Mouse (Mus musculus) forebrain, embryonic 10.5 days (tissue): ENCODE data around the gene Apex1. TPM values are rescaled to one million over a fixed set of nuclear protein-coding genes. Genes with fewer than 3 reads are reported as not detected.
"Not testable (repeated sequence)": the region's sequence is repeated elsewhere in the genome, so short reads cannot be mapped to it uniquely, and the experiment has no call there.

Experiments
- DNase-seq: peaks from one replicate; pipeline ENCODE4 v3.0.0-alpha.2; 2017; ENCODE audit warnings: low spot score; ENCODE audit errors: extremely low spot score
- H3K27ac ChIP-seq: fragments of 300-500 bp; sonication (generic); 2 replicates; pipeline ENCODE4 v1.5.1; 2016; ENCODE audit warnings: mild to moderate bottlenecking
- H3K27me3 ChIP-seq: fragments of 300-500 bp; sonication (generic); 2 replicates; pipeline ENCODE4 v1.6.1; 2016; ENCODE audit warnings: mild to moderate bottlenecking; ENCODE audit not compliant: poor library complexity, severe bottlenecking
- H3K36me3 ChIP-seq: fragments of 300-500 bp; sonication (generic); replicated peaks from 2 replicates; pipeline ENCODE4 v1.6.1; 2016; ENCODE audit warnings: mild to moderate bottlenecking, moderate library complexity
- H3K4me1 ChIP-seq: fragments of 300-500 bp; sonication (generic); 2 replicates; pipeline ENCODE4 v1.6.1; 2016
- H3K4me3 ChIP-seq: fragments of 300-500 bp; sonication (generic); 2 replicates; pipeline ENCODE4 v1.5.1; 2016; ENCODE audit warnings: mild to moderate bottlenecking, moderate library complexity
- H3K9me3 ChIP-seq: fragments of 300-500 bp; sonication (generic); 2 replicates; pipeline ENCODE4 v1.6.1; 2016; ENCODE audit warnings: mild to moderate bottlenecking, moderate library complexity
- WGBS: fragments of 180-500 bp; shearing (Covaris S2); methylation state at CpG from one replicate; pipeline ENCODE4 v1.1.7; 2016; 5-methylcytosine and 5-hydroxymethylcytosine counted together
- polyA plus RNA-seq: library from polyadenylated mRNA; unstranded; fragments of >200 nt; fragmentation: Nextera tagmentation; extraction: Ambion mirVana; gene quantifications from 2 replicates; pipeline ENCODE4 v1.2.1, GENCODE M21; 2016

Apex1 gene
- polyA plus RNA-seq, 1 experiment from 2014 or later = 503 TPM

- DNase-seq = no peak
- peak overlapping the region; percentile 95 for H3K4me3 ChIP-seq
- no peaks in the 10 kb centered on the region for H3K9me3 ChIP-seq
- no peaks in the 10 kb centered on the region for H3K27me3 ChIP-seq
- H3K27ac ChIP-seq = peak overlapping the region; percentile 94
- peaks cover 31% of the 10 kb centered on the region for H3K36me3 ChIP-seq
- H3K4me1 ChIP-seq = peaks cover 33% of the 10 kb centered on the region
- 11% methylated on average over 12 of the region's 12 CpGs for WGBS
These were observed 6.8 kb downstream of the Apex1 start for GRCm38 (mm10) chr14:50931493-50932020.

GRCm38 (mm10) chr14:50936649-50937048, 11.9 kb downstream of the Apex1 start:
- no peaks in the 10 kb centered on the region for H3K27me3 ChIP-seq
- peaks cover 6% of the 10 kb centered on the region for H3K4me1 ChIP-seq
- WGBS = 63% methylated on average over 1 of the region's 1 CpGs
- DNase-seq = no peak
- H3K27ac ChIP-seq = no peak overlapping the region
- no peaks in the 10 kb centered on the region for H3K9me3 ChIP-seq
- no peak overlapping the region for H3K4me3 ChIP-seq
- H3K36me3 ChIP-seq = no peaks in the 10 kb centered on the region

GRCm38 (mm10) chr14:50938119-50938908, 13.5 kb downstream of the Apex1 start:
- H3K9me3 ChIP-seq = no peaks in the 10 kb centered on the region
- no peak for DNase-seq
- H3K4me3 ChIP-seq = no peak overlapping the region
- 87% methylated on average over 3 of the region's 3 CpGs for WGBS
- no peaks in the 10 kb centered on the region for H3K27me3 ChIP-seq
- no peak overlapping the region for H3K27ac ChIP-seq
- no peaks in the 10 kb centered on the region for H3K36me3 ChIP-seq
- no peaks in the 10 kb centered on the region for H3K4me1 ChIP-seq

- peaks cover 3% of the 10 kb centered on the region for H3K4me1 ChIP-seq
- no peaks in the 10 kb centered on the region for H3K9me3 ChIP-seq
- WGBS = 44% methylated on average over 2 of the region's 2 CpGs
- no peak overlapping the region for H3K27ac ChIP-seq
- no peaks in the 10 kb centered on the region for H3K27me3 ChIP-seq
- H3K4me3 ChIP-seq = no peak overlapping the region
- no peaks in the 10 kb centered on the region for H3K36me3 ChIP-seq
- DNase-seq = no peak
These were observed 14.2 kb downstream of the Apex1 start for GRCm38 (mm10) chr14:50938940-50939339.

- H3K27me3 ChIP-seq = no peaks in the 10 kb centered on the region
- H3K36me3 ChIP-seq = peaks cover 11% of the 10 kb centered on the region
- 19% methylated on average over 31 of the region's 31 CpGs for WGBS
- no peaks in the 10 kb centered on the region for H3K9me3 ChIP-seq
- H3K4me3 ChIP-seq = peak within 1 kb of the TSS; percentile 57
- peak; percentile 98 for DNase-seq
- peak within 1 kb of the TSS; percentile 89 for H3K27ac ChIP-seq
- peaks cover 14% of the 10 kb centered on the region for H3K4me1 ChIP-seq
These were observed 19.3 kb downstream of the Apex1 start, which contains the start of gene Gm49342 for GRCm38 (mm10) chr14:50943932-50944667. TSS of gene Gm49342 (plus strand) at chr14:50944517.

GRCm38 (mm10) chr14:50944668-50945033, 19.9 kb downstream of the Apex1 start:
- Histone ChIP-seq H3K4me3 (peak overlapping the region; percentile 57), H3K4me1 (peaks cover 14% of the 10 kb centered on the region), H3K36me3 (peaks cover 16% of the 10 kb centered on the region), H3K27ac (peak overlapping the region; percentile 89)
- DNase-seq, H3K27me3 ChIP-seq, H3K9me3 ChIP-seq: not testable (repeated sequence)
- under 1% methylated on average over 15 of the region's 15 CpGs for WGBS

- Histone ChIP-seq H3K4me3 (peak overlapping the region; percentile 57), H3K36me3 (peaks cover 18% of the 10 kb centered on the region), H3K27ac (peak overlapping the region; percentile 89), H3K4me1 (peaks cover 14% of the 10 kb centered on the region)
- not testable (repeated sequence) for DNase-seq, H3K27me3 ChIP-seq, H3K9me3 ChIP-seq
- WGBS = 14% methylated on average over 6 of the region's 6 CpGs
These were observed 20.3 kb downstream of the Apex1 start for GRCm38 (mm10) chr14:50945081-50945480.

- Histone ChIP-seq H3K4me3 (peak overlapping the region; percentile 57), H3K27ac (peak overlapping the region; percentile 89; the same call in 1 of the 2 replicates), H3K36me3 (peaks cover 22% of the 10 kb centered on the region), H3K4me1 (peaks cover 14% of the 10 kb centered on the region)
- not testable (repeated sequence) for H3K27me3 ChIP-seq, H3K9me3 ChIP-seq, DNase-seq
- 38% methylated on average over 3 of the region's 3 CpGs for WGBS
These were observed 20.8 kb downstream of the Apex1 start for GRCm38 (mm10) chr14:50945526-50945925.

GRCm38 (mm10) chr14:50955487-50955886, 30.7 kb downstream of the Apex1 start:
- Histone ChIP-seq H3K4me1 (peaks cover 9% of the 10 kb centered on the region), H3K27ac (no peak overlapping the region), H3K36me3 (peaks cover 25% of the 10 kb centered on the region), H3K27me3 (no peaks in the 10 kb centered on the region), H3K4me3 (no peak overlapping the region), H3K9me3 (no peaks in the 10 kb centered on the region)
- 92% methylated on average over 10 of the region's 10 CpGs for WGBS
- no peak for DNase-seq

- Histone ChIP-seq H3K4me3 (peak within 1 kb of the TSS; percentile 34; the same call in 1 of the 2 replicates), H3K36me3 (peaks cover 20% of the 10 kb centered on the region)
- H3K9me3 ChIP-seq, H3K27ac ChIP-seq, H3K27me3 ChIP-seq, H3K4me1 ChIP-seq: not testable (repeated sequence)
- DNase-seq = peak; percentile 33
- WGBS = 6% methylated on average over 19 of the region's 19 CpGs
These were observed 31.3 kb downstream of the Apex1 start, which contains the start of gene Pnp2 for GRCm38 (mm10) chr14:50955942-50956508. TSS of gene Pnp2 (plus strand) at chr14:50955992.

GRCm38 (mm10) chr14:50956724-50957123, 32.0 kb downstream of the Apex1 start:
- not testable (repeated sequence) for H3K27ac ChIP-seq, DNase-seq, H3K4me1 ChIP-seq, H3K9me3 ChIP-seq, H3K4me3 ChIP-seq, H3K27me3 ChIP-seq
- H3K36me3 ChIP-seq = peaks cover 13% of the 10 kb centered on the region
- 79% methylated on average over 6 of the region's 6 CpGs for WGBS

- H3K27me3 ChIP-seq, H3K36me3 ChIP-seq, H3K4me1 ChIP-seq, H3K4me3 ChIP-seq, DNase-seq, H3K9me3 ChIP-seq, H3K27ac ChIP-seq: not testable (repeated sequence)
- 68% methylated on average over 3 of the region's 3 CpGs for WGBS
These were observed 32.4 kb downstream of the Apex1 start for GRCm38 (mm10) chr14:50957146-50957545.
